Mouse (Mus musculus) kidney, adult 11 months (tissue): Measurements from ENCODE around the gene Castor1.

Experiments
- DNase-seq: peaks from one replicate; pipeline ENCODE4 v3.0.0; 2022

Castor1 gene

GRCm38 (mm10) chr11:4264066-4264465 lies 46.0 kb downstream of the Castor1 start:
- DNase-seq: no peak

- peak; percentile 37 for DNase-seq
Measured at GRCm38 (mm10) chr11:4266271-4267201, 48.5 kb downstream of the Castor1 start.

GRCm38 (mm10) chr11:4267202-4267578 lies 49.2 kb downstream of the Castor1 start:
- no peak for DNase-seq

- no peak for DNase-seq
Measured at GRCm38 (mm10) chr11:4268500-4268899, 50.5 kb downstream of the Castor1 start.

GRCm38 (mm10) chr11:4270744-4271459 lies 52.9 kb downstream of the Castor1 start:
- DNase-seq: no peak

GRCm38 (mm10) chr11:4271544-4271943 lies 53.5 kb downstream of the Castor1 start:
- DNase-seq: no peak
